Mouse (Mus musculus) effector memory CD4-positive, alpha-beta T cell, adult 5 months (primary cell): ENCODE results near the gene Gnai2. TPM values are rescaled to one million over a fixed set of nuclear protein-coding genes. Genes with fewer than 3 reads are reported as not detected.

Experiments used
- polyA plus RNA-seq: library from polyadenylated mRNA; unstranded; fragments of 100-300 nt; shearing (Covaris generic); gene quantifications from one replicate; pipeline ENCODE4 v1.2.1, GENCODE M21; 2017

Gnai2 gene
- polyA plus RNA-seq = 638 TPM

GRCm38 (mm10) chr9:107635279-107636028 is at the start of gene Gnai2:
TSS of gene Gnai2 (minus strand) at chr9:107635367.

GRCm38 (mm10) chr9:107679501-107679900 is 44.3 kb upstream of the Gnai2 start, which contains the start of gene Gnat1:
TSS of gene Gnat1 (minus strand) at chr9:107679712.

GRCm38 (mm10) chr9:107669480-107669945 is 34.3 kb upstream of the Gnai2 start, which contains the start of gene Slc38a3:
TSS of gene Slc38a3 (minus strand) at chr9:107669530.

GRCm38 (mm10) chr9:107608741-107609432 is 26.3 kb downstream of the Gnai2 start, which contains the start of gene Sema3b:
TSS of gene Sema3b (minus strand) at chr9:107609229.

GRCm38 (mm10) chr9:107586974-107587832 is 48.0 kb downstream of the Gnai2 start, which contains the start of gene Ifrd2:
TSS of gene Ifrd2 (plus strand) at chr9:107587642.

GRCm38 (mm10) chr9:107580501-107581317 is 54.5 kb downstream of the Gnai2 start, which contains the start of gene Hyal3:
TSS of gene Hyal3 (plus strand) at chr9:107580818.

GRCm38 (mm10) chr9:107578587-107578986 is 56.6 kb downstream of the Gnai2 start, which contains the start of gene Naa80:
TSS of gene Naa80 (plus strand) at chr9:107578887.

GRCm38 (mm10) chr9:107576357-107577107 is 58.6 kb downstream of the Gnai2 start, which contains the start of gene Hyal1:
TSS of gene Hyal1 (plus strand) at chr9:107576927.

GRCm38 (mm10) chr9:107567702-107568319 is 67.4 kb downstream of the Gnai2 start, which contains the start of gene Hyal2:
TSS of gene Hyal2 (plus strand) at chr9:107567945.

Other genes with a start within 250 kb of the Gnai2 start
- 0.09 TPM for gene Cacna2d2, start 235.8 kb downstream of the Gnai2 start, polyA plus RNA-seq
- gene Tmem115, start 101.4 kb downstream of the Gnai2 start, polyA plus RNA-seq = 55.2 TPM
- gene Cyb561d2, start 93.2 kb downstream of the Gnai2 start, polyA plus RNA-seq = 27.9 TPM
- gene Nprl2, start 93.1 kb downstream of the Gnai2 start, polyA plus RNA-seq = 47.6 TPM
- gene Zmynd10, start 88.1 kb downstream of the Gnai2 start, polyA plus RNA-seq = 3.1 TPM
- gene Rassf1, start 83.8 kb downstream of the Gnai2 start, polyA plus RNA-seq = 165 TPM
- 39.7 TPM for gene Tusc2, start 72.1 kb downstream of the Gnai2 start, polyA plus RNA-seq
- 3.9 TPM for gene Hyal2, start 67.4 kb downstream of the Gnai2 start, polyA plus RNA-seq
- 1.8 TPM for gene Hyal1, start 58.4 kb downstream of the Gnai2 start, polyA plus RNA-seq
- 11.1 TPM for gene Naa80, start 56.5 kb downstream of the Gnai2 start, polyA plus RNA-seq
- 0.35 TPM for gene Hyal3, start 54.5 kb downstream of the Gnai2 start, polyA plus RNA-seq
- gene Ifrd2, start 47.7 kb downstream of the Gnai2 start, polyA plus RNA-seq = 17.4 TPM
- gene Sema3b, start 26.1 kb downstream of the Gnai2 start, polyA plus RNA-seq = not detected
- 1.6 TPM for gene Slc38a3, start 34.2 kb upstream of the Gnai2 start, polyA plus RNA-seq
- gene Gnat1, start 44.3 kb upstream of the Gnai2 start, polyA plus RNA-seq = 9.1 TPM
- gene Sema3f, start 75.1 kb upstream of the Gnai2 start, polyA plus RNA-seq = 0.22 TPM
- gene Rbm5, start 135.6 kb upstream of the Gnai2 start, polyA plus RNA-seq = 306 TPM
- gene Rbm6, start 237.9 kb upstream of the Gnai2 start, polyA plus RNA-seq = 110 TPM